Mouse (Mus musculus) embryonic facial prominence, embryonic 14.5 days (tissue): ENCODE measurements at regions not wholly inside any gene's neighbourhood (a gene's known extent, or its start where the extent isn't known, plus 50 kb on each side); places are given as distances from the start of the nearest gene placed in this dataset.
A peak's percentile ranks its signal among the peaks of the same experiment; 100 is the strongest.

Source experiments
- ATAC-seq: fragments of 200-750 bp; cut with Nextera tagmentation; 2 replicates; pipeline ENCODE4 v1.8.0; 2017; ENCODE audit warnings: low read depth, moderate number of reproducible peaks, moderate TSS enrichment
- DNase-seq: peaks from one replicate; pipeline ENCODE4 v3.0.0-alpha.2; 2015; ENCODE audit warnings: low spot score
- H3K27ac ChIP-seq: fragments of 300-500 bp; sonication (generic); replicated peaks from 2 replicates; pipeline ENCODE4 v1.5.1; 2014; ENCODE audit warnings: low read depth, mild to moderate bottlenecking, low read length, moderate library complexity
- H3K27me3 ChIP-seq: fragments of 300-500 bp; sonication (generic); replicated peaks from 2 replicates; pipeline ENCODE4 v1.6.1; 2014; ENCODE audit warnings: low read length; ENCODE audit not compliant: control insufficient read depth, insufficient read depth
- H3K36me3 ChIP-seq: fragments of 300-500 bp; sonication (generic); 2 replicates; pipeline ENCODE4 v1.6.1; 2014; ENCODE audit warnings: low read length, mixed read lengths; ENCODE audit not compliant: control insufficient read depth, insufficient read depth
- H3K4me1 ChIP-seq: fragments of 300-500 bp; sonication (generic); 2 replicates; pipeline ENCODE4 v1.6.1; 2014; ENCODE audit warnings: antibody characterized with exemption, low read length; ENCODE audit not compliant: control insufficient read depth, insufficient read depth
- H3K4me2 ChIP-seq: fragments of 300-500 bp; sonication (generic); 2 replicates; pipeline ENCODE4 v1.6.1; 2014; ENCODE audit warnings: low read depth, mild to moderate bottlenecking, low read length, moderate library complexity, mixed read lengths
- H3K4me3 ChIP-seq: fragments of 300-500 bp; sonication (generic); 2 replicates; pipeline ENCODE4 v1.5.1; 2014; ENCODE audit warnings: low read depth, mild to moderate bottlenecking, low read length
- H3K9ac ChIP-seq: fragments of 300-500 bp; sonication (generic); 2 replicates; pipeline ENCODE4 v1.6.1; 2014; ENCODE audit warnings: low read depth, mild to moderate bottlenecking, low read length, moderate library complexity, mixed read lengths
- H3K9me3 ChIP-seq: fragments of 300-500 bp; sonication (generic); 2 replicates; pipeline ENCODE4 v1.6.1; 2016; ENCODE audit warnings: low read length; ENCODE audit not compliant: control insufficient read depth
- WGBS: fragments of 180-500 bp; shearing (Covaris S2); extraction: QIAGEN DNeasy Blood & Tissue Kit; methylation state at CpG from one replicate; pipeline ENCODE4 v1.1.7; 2014; 5-methylcytosine and 5-hydroxymethylcytosine counted together

DNA sequence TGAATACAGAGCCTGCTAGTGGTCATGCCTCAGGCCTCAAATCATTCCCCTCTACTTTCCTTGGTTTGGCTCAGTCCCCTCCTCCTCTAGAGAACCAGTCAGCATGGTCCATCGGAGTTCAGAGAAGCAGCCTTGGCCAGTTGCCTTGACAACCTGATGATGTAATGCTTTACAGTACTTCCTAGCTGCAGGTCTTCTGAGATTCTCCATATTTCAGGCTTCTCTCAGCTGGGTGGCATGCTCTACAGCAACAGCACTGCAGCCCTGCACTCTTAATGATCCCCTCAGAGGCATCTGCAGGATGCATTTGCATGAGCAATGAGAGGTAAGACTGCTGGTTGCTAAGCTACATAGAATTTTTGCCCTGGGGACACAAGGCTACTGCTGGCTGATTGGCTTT is 514.7 kb upstream of the Nbea start:
- H3K9ac ChIP-seq: no peak overlapping the region
- DNase-seq (peak; percentile 84), ATAC-seq (peak; percentile 97)
- H3K9me3 ChIP-seq: no peaks in the 10 kb centered on the region
- no peak overlapping the region for H3K4me2 ChIP-seq
- H3K27me3 ChIP-seq: no peaks in the 10 kb centered on the region
- no peaks in the 10 kb centered on the region for H3K36me3 ChIP-seq
- 0% methylated on average over 1 of the region's 1 CpGs for WGBS
- peaks cover 10% of the 10 kb centered on the region; the same call in 1 of the 2 replicates for H3K4me1 ChIP-seq
- H3K27ac ChIP-seq: peak overlapping the region; percentile 72
- no peak overlapping the region for H3K4me3 ChIP-seq

DNA sequence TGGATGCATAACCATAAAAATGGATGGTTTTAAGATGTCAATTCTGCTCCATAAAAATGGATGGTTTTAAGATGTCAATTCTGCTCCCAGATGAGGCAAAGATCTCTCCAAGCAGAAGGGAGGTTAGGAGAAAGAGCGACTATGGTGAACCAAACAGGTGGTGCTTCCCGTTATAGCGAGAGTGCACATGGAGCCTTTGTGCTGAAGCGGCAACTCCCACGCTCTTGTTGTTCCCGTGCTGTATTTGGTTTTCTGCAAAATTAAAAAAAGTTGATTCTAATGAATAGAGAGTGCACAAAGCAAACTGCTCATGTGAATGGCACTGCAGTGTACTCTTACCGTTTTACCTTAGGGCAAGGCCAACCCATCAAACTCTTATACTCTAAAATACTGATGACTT is 497.5 kb upstream of the Nbea start:
- DNase-seq (no peak), ATAC-seq (no peak)
- Histone ChIP-seq H3K9ac (no peak overlapping the region), H3K9me3 (no peaks in the 10 kb centered on the region), H3K4me3 (no peak overlapping the region), H3K4me2 (no peak overlapping the region), H3K36me3 (no peaks in the 10 kb centered on the region), H3K27me3 (no peaks in the 10 kb centered on the region), H3K4me1 (no peaks in the 10 kb centered on the region), H3K27ac (no peak overlapping the region)
- 95% methylated on average over 7 of the region's 7 CpGs for WGBS

DNA sequence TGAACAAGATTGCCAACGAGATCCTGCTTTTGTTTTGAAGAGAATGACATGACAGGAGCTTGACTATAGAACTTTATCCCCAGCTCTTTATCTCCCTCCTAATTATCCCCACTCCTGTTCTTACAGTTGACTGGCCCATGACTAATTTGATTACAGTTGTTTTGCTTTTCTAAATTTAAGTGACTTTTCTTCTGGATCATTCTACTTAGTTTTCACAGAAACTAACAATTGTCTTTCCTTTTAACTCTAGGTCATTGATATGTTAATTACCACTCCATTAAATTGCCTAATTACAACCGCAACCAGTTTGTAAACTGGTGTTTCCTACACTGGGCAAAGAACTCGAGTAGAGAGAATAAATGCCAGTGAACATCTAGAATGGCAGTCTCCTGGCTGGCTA is 485.3 kb upstream of the Nbea start:
- no peak overlapping the region for H3K27ac ChIP-seq
- no peak for DNase-seq
- no peaks in the 10 kb centered on the region for H3K27me3 ChIP-seq
- no peaks in the 10 kb centered on the region for H3K4me1 ChIP-seq
- H3K36me3 ChIP-seq: no peaks in the 10 kb centered on the region
- no peak overlapping the region for H3K4me3 ChIP-seq
- no peak overlapping the region for H3K4me2 ChIP-seq
- H3K9ac ChIP-seq: no peak overlapping the region
- ATAC-seq: no peak
- 33% methylated on average over 3 of the region's 3 CpGs for WGBS
- no peaks in the 10 kb centered on the region for H3K9me3 ChIP-seq

DNA sequence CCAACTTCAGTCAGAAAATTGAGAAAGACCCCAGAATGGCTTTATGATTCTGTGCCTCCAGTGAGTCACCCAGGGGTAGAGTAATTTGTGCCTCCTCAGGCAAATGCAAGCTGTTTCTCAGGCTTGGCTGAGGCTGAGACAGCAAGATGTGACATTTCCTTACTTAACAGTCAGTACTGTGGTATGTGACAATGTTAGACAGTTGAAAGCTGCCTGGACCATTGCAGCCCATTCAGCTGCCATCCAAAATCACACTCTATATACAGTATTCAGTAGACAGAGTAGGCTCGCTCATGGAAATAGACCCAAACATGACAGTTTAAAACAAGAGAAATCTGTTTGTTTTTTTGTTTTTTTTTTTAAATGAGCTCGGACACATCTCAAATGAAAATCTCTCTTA is 477.1 kb upstream of the Nbea start:
- no peaks in the 10 kb centered on the region for H3K9me3 ChIP-seq
- ATAC-seq (no peak), DNase-seq (no peak)
- no peaks in the 10 kb centered on the region for H3K4me1 ChIP-seq
- no peak overlapping the region for H3K9ac ChIP-seq
- no peak overlapping the region for H3K27ac ChIP-seq
- H3K27me3 ChIP-seq: no peaks in the 10 kb centered on the region
- WGBS: 93% methylated on average over 2 of the region's 2 CpGs
- no peak overlapping the region for H3K4me3 ChIP-seq
- no peak overlapping the region for H3K4me2 ChIP-seq
- no peaks in the 10 kb centered on the region for H3K36me3 ChIP-seq

DNA sequence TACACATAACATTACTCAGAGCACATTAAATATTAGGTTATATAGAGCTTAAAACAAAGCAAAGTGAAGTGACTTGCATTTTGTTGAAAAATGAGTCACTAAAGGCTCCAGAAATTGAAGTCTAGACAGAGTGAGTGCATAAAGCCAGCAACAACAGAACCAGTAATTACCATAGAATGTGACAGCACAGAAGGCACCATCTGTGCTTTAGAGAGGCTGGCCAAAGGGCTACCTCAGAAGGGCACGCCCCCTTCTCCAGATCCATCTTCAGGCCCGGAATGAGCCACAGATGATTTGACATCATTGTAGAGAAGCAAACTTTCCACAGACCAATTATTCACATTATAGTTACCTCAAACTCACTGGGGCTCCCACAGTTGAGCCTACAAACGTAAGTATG is 463.8 kb upstream of the Nbea start:
- H3K9ac ChIP-seq: no peak overlapping the region
- no peaks in the 10 kb centered on the region for H3K27me3 ChIP-seq
- H3K36me3 ChIP-seq: no peaks in the 10 kb centered on the region
- DNase-seq: peak; percentile 7
- H3K4me2 ChIP-seq: no peak overlapping the region
- H3K9me3 ChIP-seq: no peaks in the 10 kb centered on the region
- no peak overlapping the region for H3K4me3 ChIP-seq
- no peaks in the 10 kb centered on the region for H3K4me1 ChIP-seq
- 69% methylated on average over 3 of the region's 3 CpGs for WGBS
- ATAC-seq: no peak
- H3K27ac ChIP-seq: no peak overlapping the region
